ENCODE assay signal across 7 mouse cellular contexts in the genomic region with DNA sequence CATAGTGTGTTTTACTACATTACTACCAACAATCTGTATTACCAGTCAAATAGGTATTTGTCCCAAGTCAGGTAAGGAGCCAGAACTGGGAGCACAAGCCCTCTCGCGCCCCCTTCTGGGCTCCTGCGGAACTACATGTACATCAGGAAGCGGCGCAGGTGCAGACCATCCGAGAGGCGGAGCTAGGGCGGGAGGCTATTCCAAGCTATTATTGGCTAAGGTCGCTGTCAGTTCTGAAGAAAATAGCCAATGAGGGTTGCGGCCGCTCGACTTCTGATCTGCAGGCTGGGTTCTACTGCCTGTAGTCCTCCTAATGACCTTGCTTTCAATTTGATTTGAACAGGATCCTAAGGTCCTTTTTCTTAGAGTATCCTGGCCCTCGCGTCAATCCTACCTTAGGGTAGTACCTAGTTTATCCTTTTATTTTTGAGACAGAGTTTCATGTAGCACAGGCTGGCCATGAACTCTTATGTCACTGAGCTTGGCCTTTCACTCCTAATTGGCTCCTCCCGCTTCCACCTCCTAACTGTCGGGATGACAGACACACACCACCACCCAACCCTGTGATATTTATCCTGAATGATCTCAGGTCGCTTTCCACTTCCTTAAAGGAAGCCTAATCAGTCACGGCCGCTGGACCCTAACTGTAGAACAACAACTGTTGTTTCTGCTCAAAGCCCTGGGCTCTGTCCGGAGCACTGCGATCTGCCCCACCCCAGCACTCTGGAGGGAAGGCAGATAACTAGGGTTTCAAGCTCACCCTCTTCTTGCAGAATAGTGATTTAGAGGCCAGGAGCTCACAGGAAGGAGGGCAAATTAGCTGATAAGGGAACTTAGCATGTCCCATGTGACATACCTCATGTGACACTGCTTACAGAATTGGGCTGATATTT. TPM values are rescaled to one million over a fixed set of nuclear protein-coding genes. Genes with fewer than 3 reads are reported as not detected.
DNase-seq lines count a peak whose midpoint lies in the region; ATAC-seq and TF ChIP-seq lines count a peak whose summit lies in the region.

No protein-coding gene starts in this region.

- H3K9ac ChIP-seq in embryonic facial prominence, embryonic 12.5 days, result no peak overlapping the region
- peak overlapping the region; percentile 27; the same call in 1 of the 2 replicates for H3K9ac ChIP-seq in limb, embryonic 12.5 days (replicated peaks)
- H3K9ac ChIP-seq in midbrain, embryonic 15.5 days, result 0 out of 2 replicates have a peak overlapping the region, but pooled peaks have one; percentile 17

- 0 out of 2 replicates have a peak, but pooled peaks cover 3% of the 10 kb centered on the region for H3K9me3 ChIP-seq in embryonic facial prominence, embryonic 12.5 days
- H3K9me3 ChIP-seq in limb, embryonic 12.5 days, result peaks cover 6% of the 10 kb centered on the region; the same call in 1 of the 2 replicates
- H3K9me3 ChIP-seq in midbrain, embryonic 15.5 days, result no peaks in the 10 kb centered on the region

- 12% methylated on average over 21 of the region's 21 CpGs for WGBS in embryonic facial prominence, embryonic 12.5 days
- WGBS in kidney, adult 2 months, result 5% methylated on average over 21 of the region's 21 CpGs
- WGBS in limb, embryonic 12.5 days, result 17% methylated on average over 21 of the region's 21 CpGs
- WGBS in midbrain, embryonic 15.5 days, result 14% methylated on average over 21 of the region's 21 CpGs
- 6% methylated on average over 21 of the region's 21 CpGs for WGBS in spleen, adult 2 months

- H3K4me3 ChIP-seq in embryonic facial prominence, embryonic 12.5 days, result no peak overlapping the region
- peak overlapping the region; percentile 4 for H3K4me3 ChIP-seq in kidney, adult 2 months (ENCODE audit: insufficient read depth, low read depth, low read length)
- H3K4me3 ChIP-seq in limb, embryonic 12.5 days (replicated peaks), result peak overlapping the region; percentile 25
- H3K4me3 ChIP-seq in midbrain, embryonic 15.5 days, result peak overlapping the region; percentile 29
- peak overlapping the region; percentile 14 for H3K4me3 ChIP-seq in spleen, adult 2 months (ENCODE audit: extremely low read depth, insufficient read depth, insufficient read length)

- H3K27ac ChIP-seq in embryonic facial prominence, embryonic 12.5 days, result no peak overlapping the region
- H3K27ac ChIP-seq in kidney, adult 2 months (ENCODE audit: insufficient read depth, low read depth, low read length), result peak overlapping the region; percentile 86
- H3K27ac ChIP-seq in limb, embryonic 12.5 days, result no peak overlapping the region
- H3K27ac ChIP-seq in midbrain, embryonic 15.5 days, result no peak overlapping the region
- peak overlapping the region; percentile 48 for H3K27ac ChIP-seq in spleen, adult 2 months (ENCODE audit: insufficient read depth, low read length)

- H3K36me3 ChIP-seq in embryonic facial prominence, embryonic 12.5 days, result no peaks in the 10 kb centered on the region
- H3K36me3 ChIP-seq in kidney, adult 2 months (ENCODE audit: control insufficient read depth, insufficient read depth, low read length), result no peaks in the 10 kb centered on the region
- H3K36me3 ChIP-seq in limb, embryonic 12.5 days, result no peaks in the 10 kb centered on the region
- no peaks in the 10 kb centered on the region for H3K36me3 ChIP-seq in midbrain, embryonic 15.5 days (replicated peaks)
- no peaks in the 10 kb centered on the region for H3K36me3 ChIP-seq in spleen, adult 2 months (ENCODE audit: control insufficient read depth, insufficient read depth, low read length)

- H3K4me1 ChIP-seq in embryonic facial prominence, embryonic 12.5 days, result 0 out of 2 replicates have a peak, but pooled peaks cover 8% of the 10 kb centered on the region
- H3K4me1 ChIP-seq in kidney, adult 2 months (ENCODE audit: control insufficient read depth, insufficient read depth, low read length), result peaks cover 5% of the 10 kb centered on the region; the same call in 1 of the 2 replicates
- H3K4me1 ChIP-seq in limb, embryonic 12.5 days (replicated peaks), result peaks cover 15% of the 10 kb centered on the region
- H3K4me1 ChIP-seq in midbrain, embryonic 15.5 days, result peaks cover 12% of the 10 kb centered on the region
- H3K4me1 ChIP-seq in spleen, adult 2 months (ENCODE audit: control insufficient read depth, insufficient read depth, insufficient read length), result peaks cover 8% of the 10 kb centered on the region; the same call in 1 of the 2 replicates

- H3K4me2 ChIP-seq in embryonic facial prominence, embryonic 12.5 days (replicated peaks), result peak overlapping the region; percentile 40
- H3K4me2 ChIP-seq in limb, embryonic 12.5 days, result peak overlapping the region; percentile 43
- H3K4me2 ChIP-seq in midbrain, embryonic 15.5 days, result peak overlapping the region; percentile 56

- peak; percentile 91 for TF ChIP-seq CTCF in kidney, adult 2 months (conservative IDR thresholded peaks at IDR 0.05; ENCODE audit: insufficient read depth, insufficient read length, low read depth, low read length)
- TF ChIP-seq CTCF in spleen, adult 2 months (IDR thresholded peaks at IDR 0.05; ENCODE audit: extremely low read depth, insufficient read depth, insufficient read length, insufficient replicate concordance), result peak; percentile 92

- peak; percentile 91 for DNase-seq in adrenal gland, postnatal 25 days
- DNase-seq in heart, adult 18-20 months, result peak; percentile 94 to 95
- peak; percentile 98 for DNase-seq in kidney, adult 2 months
- peak; percentile 89 to 93 for DNase-seq in spleen, adult 2 months (ENCODE audit: low read depth in 1 of 2, low spot score in 2 of 2)

- no peak for TF ChIP-seq POLR2A in kidney, adult 2 months (IDR thresholded peaks at IDR 0.05; ENCODE audit: low read depth, low read length)
- TF ChIP-seq POLR2A in spleen, adult 2 months (IDR thresholded peaks at IDR 0.05; ENCODE audit: low read depth, low read length), result no peak

- ATAC-seq in embryonic facial prominence, embryonic 12.5 days (ENCODE audit: insufficient number of reproducible peaks, insufficient read depth, low FRiP score, low TSS enrichment), result peak; percentile 70; the same call in 1 of the 2 replicates
- peak; percentile 69; the same call in 1 of the 2 replicates for ATAC-seq in limb, embryonic 12.5 days (ENCODE audit: insufficient number of reproducible peaks, insufficient read depth, low FRiP score, low TSS enrichment, low read depth)
- ATAC-seq in midbrain, embryonic 15.5 days (replicated peaks), result peak; percentile 92

- no peaks in the 10 kb centered on the region for H3K27me3 ChIP-seq in embryonic facial prominence, embryonic 12.5 days
- no peaks in the 10 kb centered on the region for H3K27me3 ChIP-seq in kidney, adult 2 months (replicated peaks; ENCODE audit: control insufficient read depth, insufficient read depth, low read length)
- no peaks in the 10 kb centered on the region; the same call in 1 of the 2 replicates for H3K27me3 ChIP-seq in limb, embryonic 12.5 days
- 0 out of 2 replicates have a peak, but pooled peaks cover 3% of the 10 kb centered on the region for H3K27me3 ChIP-seq in midbrain, embryonic 15.5 days (replicated peaks)
- no peaks in the 10 kb centered on the region for H3K27me3 ChIP-seq in spleen, adult 2 months (ENCODE audit: control insufficient read depth, insufficient read depth, low read length)

RNA-seq across cellular contexts. Expression of gene Keap1, which starts 18.4 kb away (rescaled TPM):
- total RNA-seq in adrenal gland, postnatal 25 days (2021), result 50.8 and 51.5 TPM in 2 replicates
- polyA plus RNA-seq in embryonic facial prominence, embryonic 12.5 days (2016; fragmentation: Nextera tagmentation; extraction: Ambion mirVana), result 61.3 and 68.7 TPM in 2 replicates
- total RNA-seq in heart, adult 18-20 months (2021), result 10 to 100 TPM; 43.1 to 44.5 TPM
- 42.8 and 52.4 TPM in 2 replicates for polyA plus RNA-seq in kidney, adult 2 months (2012; rRNA removed)
- 64.7 and 65.2 TPM in 2 replicates for polyA plus RNA-seq in limb, embryonic 12.5 days (2016; fragmentation: Nextera tagmentation; extraction: Ambion mirVana)
- polyA plus RNA-seq in midbrain, embryonic 15.5 days (2015; fragmentation: Nextera tagmentation; extraction: Ambion mirVana), result 75.4 and 78.7 TPM in 2 replicates
- 55.4 and 78.4 TPM in 2 replicates for polyA plus RNA-seq in spleen, adult 2 months (2012; rRNA removed)

RNA-seq across cellular contexts. Expression of gene S1pr5, which starts 27.5 kb away (rescaled TPM):
- total RNA-seq in adrenal gland, postnatal 25 days (2021), result 0.88 and 1.3 TPM in 2 replicates
- polyA plus RNA-seq in embryonic facial prominence, embryonic 12.5 days (2016; fragmentation: Nextera tagmentation; extraction: Ambion mirVana), result 0.42 and 0.64 TPM in 2 replicates
- 1 to 10 TPM in 1 of 2 experiments, under 1 TPM in 1; 0.89 to 1.5 TPM for total RNA-seq in heart, adult 18-20 months (2021)
- polyA plus RNA-seq in kidney, adult 2 months (2012; rRNA removed), result 0.38 and 0.39 TPM in 2 replicates
- polyA plus RNA-seq in limb, embryonic 12.5 days (2016; fragmentation: Nextera tagmentation; extraction: Ambion mirVana), result 0.31 and 0.63 TPM in 2 replicates
- 2.8 and 4.2 TPM in 2 replicates for polyA plus RNA-seq in midbrain, embryonic 15.5 days (2015; fragmentation: Nextera tagmentation; extraction: Ambion mirVana)
- polyA plus RNA-seq in spleen, adult 2 months (2012; rRNA removed), result 12.2 and 21.3 TPM in 2 replicates

RNA-seq across cellular contexts. Expression of gene Atg4d, which starts 44.4 kb away (rescaled TPM):
- total RNA-seq in adrenal gland, postnatal 25 days (2021), result 37.5 and 42.2 TPM in 2 replicates
- 33.6 and 33.9 TPM in 2 replicates for polyA plus RNA-seq in embryonic facial prominence, embryonic 12.5 days (2016; fragmentation: Nextera tagmentation; extraction: Ambion mirVana)
- 100 to 1,000 TPM in 1 of 2 experiments, 10 to 100 TPM in 1; 82.0 to 101 TPM for total RNA-seq in heart, adult 18-20 months (2021)
- polyA plus RNA-seq in kidney, adult 2 months (2012; rRNA removed), result 67.0 and 71.9 TPM in 2 replicates
- polyA plus RNA-seq in limb, embryonic 12.5 days (2016; fragmentation: Nextera tagmentation; extraction: Ambion mirVana), result 29.8 and 34.9 TPM in 2 replicates
- 54.7 and 55.7 TPM in 2 replicates for polyA plus RNA-seq in midbrain, embryonic 15.5 days (2015; fragmentation: Nextera tagmentation; extraction: Ambion mirVana)
- polyA plus RNA-seq in spleen, adult 2 months (2012; rRNA removed), result 44.8 and 48.4 TPM in 2 replicates

RNA-seq across cellular contexts. Expression of gene Pde4a, which starts 55.2 kb away (rescaled TPM):
- 12.9 and 13.1 TPM in 2 replicates for total RNA-seq in adrenal gland, postnatal 25 days (2021)
- 5.6 and 7.2 TPM in 2 replicates for polyA plus RNA-seq in embryonic facial prominence, embryonic 12.5 days (2016; fragmentation: Nextera tagmentation; extraction: Ambion mirVana)
- total RNA-seq in heart, adult 18-20 months (2021), result 10 to 100 TPM; 52.5 to 59.1 TPM
- 7.8 and 9.0 TPM in 2 replicates for polyA plus RNA-seq in kidney, adult 2 months (2012; rRNA removed)
- polyA plus RNA-seq in limb, embryonic 12.5 days (2016; fragmentation: Nextera tagmentation; extraction: Ambion mirVana), result 4.8 and 5.6 TPM in 2 replicates
- 42.7 and 44.5 TPM in 2 replicates for polyA plus RNA-seq in midbrain, embryonic 15.5 days (2015; fragmentation: Nextera tagmentation; extraction: Ambion mirVana)
- 12.4 and 13.1 TPM in 2 replicates for polyA plus RNA-seq in spleen, adult 2 months (2012; rRNA removed)

Comparison
In these comparisons a context has a peak if more than half of its experiments do, and no peak if none do; other contexts are left out.
1. H3K27ac ChIP-seq: peak in kidney, adult 2 months (single experiment) and spleen, adult 2 months (single experiment); none in embryonic facial prominence, embryonic 12.5 days (single experiment), limb, embryonic 12.5 days (single experiment) and midbrain, embryonic 15.5 days (single experiment).
2. Peak in every context shown above with its lines, with median percentiles within 50 percentile points of each other: DNase-seq, ATAC-seq and H3K4me2 ChIP-seq.